Mouse (Mus musculus) lung, postnatal 0 days (tissue): ENCODE results near the gene Gtf2h1. TPM values are rescaled to one million over a fixed set of nuclear protein-coding genes. Genes with fewer than 3 reads are reported as not detected.

Experiments used
- ATAC-seq: fragments of 200-750 bp; cut with Nextera tagmentation; 2 replicates; pipeline ENCODE4 v1.8.0; 2017; ENCODE audit warnings: moderate library complexity
- DNase-seq: peaks from one replicate; pipeline ENCODE4 v3.0.0-alpha.2; 2016; ENCODE audit warnings: low spot score
- H3K27ac ChIP-seq: fragments of 300-500 bp; sonication (generic); 2 replicates; pipeline ENCODE4 v1.5.1; 2014; ENCODE audit warnings: antibody characterized with exemption, mild to moderate bottlenecking, low read length, mixed read lengths
- H3K27me3 ChIP-seq: fragments of 300-500 bp; sonication (generic); replicated peaks from 2 replicates; pipeline ENCODE4 v1.6.1; 2014; ENCODE audit warnings: low read length, mixed read lengths; ENCODE audit not compliant: insufficient read depth
- H3K36me3 ChIP-seq: fragments of 300-500 bp; sonication (generic); 2 replicates; pipeline ENCODE4 v1.6.1; 2014; ENCODE audit warnings: low read length, mixed read lengths; ENCODE audit not compliant: insufficient read depth
- H3K4me1 ChIP-seq: fragments of 300-500 bp; sonication (generic); 2 replicates; pipeline ENCODE4 v1.6.1; 2014; ENCODE audit warnings: antibody characterized with exemption, low read depth, low read length, mixed read lengths; ENCODE audit not compliant: insufficient read depth
- H3K4me2 ChIP-seq: fragments of 300-500 bp; sonication (generic); replicated peaks from 2 replicates; pipeline ENCODE4 v1.6.1; 2014; ENCODE audit warnings: low read depth, mild to moderate bottlenecking, low read length, moderate library complexity, mixed read lengths
- H3K4me3 ChIP-seq: fragments of 300-500 bp; sonication (generic); 2 replicates; pipeline ENCODE4 v1.5.1; 2014; ENCODE audit warnings: low read depth, low read length
- H3K9ac ChIP-seq: fragments of 300-500 bp; sonication (generic); replicated peaks from 2 replicates; pipeline ENCODE4 v1.6.1; 2014; ENCODE audit warnings: low read depth, mild to moderate bottlenecking
- H3K9me3 ChIP-seq: fragments of 300-500 bp; sonication (generic); 2 replicates; pipeline ENCODE4 v1.6.1; 2016; ENCODE audit warnings: low read length, mixed read lengths
- CTCF ChIP-seq: IDR thresholded peaks from 2 replicates; pipeline ENCODE4 v1.5.1; 2016; ENCODE audit warnings: antibody characterized with exemption, mild to moderate bottlenecking
- EP300 ChIP-seq: IDR thresholded peaks from 2 replicates; pipeline ENCODE4 v1.6.1; 2016; ENCODE audit warnings: antibody characterized with exemption, mild to moderate bottlenecking, control low read depth
- WGBS: fragments of 180-500 bp; shearing (Covaris S2); extraction: QIAGEN DNeasy Blood & Tissue Kit; methylation state at CpG from one replicate; pipeline ENCODE4 v1.1.7; 2014; 5-methylcytosine and 5-hydroxymethylcytosine counted together
- polyA plus RNA-seq: library from polyadenylated mRNA; unstranded; fragments of >200 nt; fragmentation: Nextera tagmentation; extraction: Ambion mirVana; gene quantifications from 2 replicates; pipeline ENCODE4 v1.2.1, GENCODE M21; 2015

Gtf2h1 gene
- polyA plus RNA-seq, 1 experiment from 2014 or later = 29.1 TPM

DNA sequence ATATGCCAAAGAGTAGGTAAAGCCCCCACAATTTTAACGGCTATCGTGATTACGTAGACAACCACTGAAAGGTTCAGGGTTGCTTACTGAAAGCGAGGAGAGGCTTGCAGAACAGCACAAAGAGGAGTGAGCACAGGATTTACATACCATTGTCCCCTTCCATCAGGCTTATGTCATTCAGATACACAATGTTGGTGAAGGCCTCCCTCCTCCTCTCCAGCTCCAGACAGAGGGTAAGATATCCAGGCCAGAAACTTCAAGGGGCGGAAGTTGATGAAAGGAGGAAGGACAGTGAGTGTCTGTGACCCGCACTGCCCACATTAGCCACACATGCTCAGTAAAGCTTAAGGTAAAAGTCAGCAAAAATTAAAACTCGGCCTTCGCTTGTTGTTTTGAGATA, 31.2 kb upstream of the Gtf2h1 start:
- no peak overlapping the region for H3K9ac ChIP-seq
- WGBS = 92% methylated on average over 8 of the region's 8 CpGs
- ATAC-seq (no peak), DNase-seq (no peak)
- no peaks in the 10 kb centered on the region for H3K9me3 ChIP-seq
- H3K4me1 ChIP-seq = no peaks in the 10 kb centered on the region
- no peak overlapping the region for H3K4me2 ChIP-seq
- no peak for TF ChIP-seq EP300
- no peak for TF ChIP-seq CTCF
- H3K27me3 ChIP-seq = no peaks in the 10 kb centered on the region
- peaks cover 34% of the 10 kb centered on the region for H3K36me3 ChIP-seq
- no peak overlapping the region for H3K4me3 ChIP-seq
- no peak overlapping the region for H3K27ac ChIP-seq

DNA sequence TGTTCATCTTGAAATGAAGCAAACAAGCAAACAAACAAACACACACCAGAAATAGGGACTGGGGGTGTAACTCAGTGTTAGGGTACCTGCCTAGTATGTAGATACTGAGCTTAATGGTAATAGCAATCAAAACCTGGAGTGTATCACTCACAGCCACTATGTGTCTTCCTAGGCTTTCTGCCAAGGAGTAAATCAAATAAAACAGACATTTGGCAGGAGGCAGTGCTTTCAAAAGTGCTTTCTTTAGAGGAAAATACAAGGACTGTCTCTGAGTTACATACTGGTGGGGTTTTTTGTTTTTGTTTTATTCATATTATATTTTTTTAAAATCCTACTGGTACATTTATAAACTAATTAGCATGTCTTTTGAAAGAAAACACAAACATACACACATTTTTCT, 28.5 kb upstream of the Gtf2h1 start:
- Histone ChIP-seq H3K9me3 (no peaks in the 10 kb centered on the region), H3K27ac (no peak overlapping the region), H3K4me1 (no peaks in the 10 kb centered on the region), H3K27me3 (no peaks in the 10 kb centered on the region), H3K4me2 (no peak overlapping the region), H3K4me3 (no peak overlapping the region), H3K9ac (no peak overlapping the region), H3K36me3 (peaks cover 32% of the 10 kb centered on the region)
- TF ChIP-seq EP300 = peak; percentile 33; the same call in 1 of the 2 replicates
- no peak for TF ChIP-seq CTCF
- ATAC-seq (peak; percentile 33; the same call in 1 of the 2 replicates), DNase-seq (peak; percentile 74)

DNA sequence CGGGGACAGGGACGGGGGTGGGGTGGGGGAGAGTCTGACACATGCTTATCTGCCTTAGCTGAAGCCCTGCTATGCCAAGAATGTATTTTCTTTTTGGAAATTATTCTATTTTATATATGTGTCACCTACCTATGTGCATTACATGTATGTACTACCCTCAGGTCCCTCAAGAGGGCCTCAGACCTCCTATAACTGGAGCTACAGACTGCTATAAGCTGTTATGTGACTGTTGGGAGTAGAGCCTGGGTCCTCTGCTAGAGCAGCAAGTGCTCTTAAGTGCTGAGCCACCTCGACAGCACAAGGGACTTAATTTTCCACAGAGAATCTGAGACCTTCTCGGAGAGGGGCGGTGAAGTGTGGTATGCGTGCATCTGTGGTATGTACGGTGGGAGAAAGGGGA, 27.5 kb upstream of the Gtf2h1 start:
- Histone ChIP-seq H3K4me3 (no peak overlapping the region), H3K9me3 (no peaks in the 10 kb centered on the region), H3K4me1 (no peaks in the 10 kb centered on the region), H3K27ac (no peak overlapping the region), H3K4me2 (no peak overlapping the region), H3K9ac (no peak overlapping the region), H3K36me3 (peaks cover 25% of the 10 kb centered on the region), H3K27me3 (no peaks in the 10 kb centered on the region)
- ATAC-seq (no peak), DNase-seq (no peak)
- TF ChIP-seq EP300 (no peak), CTCF (no peak; the same call in 1 of the 2 replicates)
- whole genome bisulfite sequencing = 82% methylated on average over 7 of the region's 7 CpGs

DNA sequence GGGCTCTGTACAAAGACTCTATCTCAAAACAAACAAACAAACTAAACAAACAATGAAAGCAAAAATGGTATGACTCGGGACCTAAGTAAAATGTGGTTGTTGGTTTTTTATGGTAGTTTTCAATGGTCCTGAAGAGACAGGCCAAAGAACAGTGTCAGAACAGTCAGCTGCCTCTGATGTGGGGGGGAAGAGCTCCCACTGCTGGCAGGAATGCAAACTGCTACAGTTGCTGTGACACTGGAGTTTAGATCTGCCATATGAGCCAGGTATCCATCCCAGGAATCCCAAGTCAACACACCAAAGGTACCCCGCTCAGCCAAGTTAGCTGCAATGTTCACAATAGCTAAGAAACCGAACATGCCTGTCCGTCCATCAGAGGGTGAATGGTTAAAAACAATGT, 25.2 kb upstream of the Gtf2h1 start:
- Histone ChIP-seq H3K36me3 (peaks cover 35% of the 10 kb centered on the region), H3K9ac (no peak overlapping the region), H3K4me3 (no peak overlapping the region), H3K27ac (no peak overlapping the region), H3K4me2 (no peak overlapping the region), H3K27me3 (no peaks in the 10 kb centered on the region), H3K9me3 (no peaks in the 10 kb centered on the region), H3K4me1 (no peaks in the 10 kb centered on the region)
- WGBS = 53% methylated on average over 4 of the region's 4 CpGs
- peak; percentile 72 for DNase-seq
- TF ChIP-seq EP300 (no peak), CTCF (peak; percentile 99)
- ATAC-seq = no peak

DNA sequence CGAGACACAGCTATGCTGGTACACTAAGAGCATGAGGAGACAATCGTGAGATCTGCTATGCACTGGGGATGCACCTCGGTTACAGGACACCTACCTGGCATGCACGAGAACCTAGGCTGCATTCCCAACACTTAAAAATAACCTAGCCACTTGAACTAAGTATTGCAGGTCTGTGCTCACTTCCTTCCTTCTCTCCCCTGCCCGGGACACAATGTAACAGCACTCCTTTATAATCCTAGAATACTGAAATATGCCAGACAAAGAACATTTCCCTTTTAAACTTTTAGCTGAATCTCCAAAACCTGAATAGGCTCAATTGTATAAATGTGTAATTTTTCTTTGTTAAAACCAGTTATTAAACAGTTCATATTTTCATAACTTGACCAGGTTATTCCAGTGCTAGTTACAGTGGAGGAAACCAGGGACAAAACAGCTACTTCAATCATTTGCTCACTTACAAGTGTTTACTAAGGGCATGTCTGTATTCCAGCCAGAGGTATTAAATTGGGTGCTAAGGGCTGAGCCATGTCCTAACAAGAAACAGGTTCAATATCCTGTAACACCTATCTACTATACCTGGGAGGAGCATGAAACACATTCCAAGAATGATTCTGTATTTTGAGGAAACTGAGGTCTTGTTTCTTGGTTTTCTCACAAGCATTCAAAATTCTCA, 6.6 kb upstream of the Gtf2h1 start:
- Histone ChIP-seq H3K36me3 (peaks cover 16% of the 10 kb centered on the region; the same call in 1 of the 2 replicates), H3K27me3 (no peaks in the 10 kb centered on the region), H3K9ac (no peak overlapping the region), H3K4me1 (no peaks in the 10 kb centered on the region), H3K9me3 (no peaks in the 10 kb centered on the region), H3K4me3 (no peak overlapping the region), H3K4me2 (no peak overlapping the region), H3K27ac (peak overlapping the region; percentile 68; the same call in 1 of the 2 replicates)
- DNase-seq = peak; percentile 62
- TF ChIP-seq EP300 = peak; percentile 67
- no peak for TF ChIP-seq CTCF
- peak; percentile 86 for ATAC-seq
- WGBS = 57% methylated on average over 5 of the region's 5 CpGs

DNA sequence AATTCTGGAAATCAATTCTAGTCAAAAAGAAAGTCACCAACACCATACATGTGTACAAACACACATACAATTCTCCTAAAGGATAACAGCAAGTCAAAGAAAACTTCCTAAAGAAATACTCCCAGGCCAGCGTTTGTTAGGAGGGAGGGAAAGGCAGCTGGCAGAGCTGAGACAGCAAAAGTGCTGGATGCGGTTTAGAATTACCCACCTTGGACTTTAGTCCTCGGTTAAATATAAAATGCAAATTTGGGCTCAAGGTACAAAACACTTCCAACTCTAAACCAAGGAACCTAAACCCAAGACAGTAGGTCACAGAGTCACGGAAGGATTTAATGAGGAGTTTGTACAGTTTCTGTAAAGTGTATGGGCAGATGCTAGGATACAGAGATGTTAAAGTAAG, 2.0 kb upstream of the Gtf2h1 start:
- no peak overlapping the region for H3K27ac ChIP-seq
- no peak overlapping the region for H3K4me3 ChIP-seq
- 82% methylated on average over 4 of the region's 4 CpGs for WGBS
- ATAC-seq (no peak), DNase-seq (no peak)
- no peak overlapping the region for H3K4me2 ChIP-seq
- H3K4me1 ChIP-seq = peaks cover 10% of the 10 kb centered on the region; the same call in 1 of the 2 replicates
- H3K9me3 ChIP-seq = no peaks in the 10 kb centered on the region
- no peaks in the 10 kb centered on the region for H3K27me3 ChIP-seq
- no peaks in the 10 kb centered on the region for H3K36me3 ChIP-seq
- no peak overlapping the region for H3K9ac ChIP-seq
- TF ChIP-seq EP300 = no peak
- TF ChIP-seq CTCF = no peak
